Mouse (Mus musculus): ENCODE results near the gene Ttll10. TPM values are rescaled to one million over a fixed set of nuclear protein-coding genes. Genes with fewer than 3 reads are reported as not detected.

Ttll10 gene
- polyA plus RNA-seq (2014; fragmentation: Illumina TruSeq; extraction: RNeasy Lipid Tissue Mini Kit (QIAGEN cat#74804); ENCODE audit: low read depth, low replicate concordance) = 19.1 TPM

DNA sequence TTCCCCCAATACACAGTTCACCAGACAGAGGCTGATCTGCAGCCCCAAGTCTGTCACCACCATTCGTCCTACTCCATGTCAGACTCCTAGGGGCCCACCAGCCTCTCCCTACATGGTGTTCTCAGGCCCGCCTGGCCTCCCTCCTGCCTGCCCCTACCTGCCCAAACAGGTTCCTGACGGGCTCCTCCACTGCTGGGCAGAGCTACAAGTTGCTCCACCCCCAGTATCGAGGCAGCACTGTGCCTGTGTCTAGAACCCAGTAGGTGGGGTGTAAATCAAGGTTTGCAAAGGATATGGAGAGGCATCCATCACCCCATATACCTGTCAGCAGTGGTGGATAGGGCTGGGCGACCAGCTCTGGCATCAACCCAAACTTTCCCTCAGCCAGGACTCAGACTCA is at the start of gene Ttll10:
Gene Ttll10 (minus strand): TSS at position 154 of the 400 bp plus-strand sequence.

DNA sequence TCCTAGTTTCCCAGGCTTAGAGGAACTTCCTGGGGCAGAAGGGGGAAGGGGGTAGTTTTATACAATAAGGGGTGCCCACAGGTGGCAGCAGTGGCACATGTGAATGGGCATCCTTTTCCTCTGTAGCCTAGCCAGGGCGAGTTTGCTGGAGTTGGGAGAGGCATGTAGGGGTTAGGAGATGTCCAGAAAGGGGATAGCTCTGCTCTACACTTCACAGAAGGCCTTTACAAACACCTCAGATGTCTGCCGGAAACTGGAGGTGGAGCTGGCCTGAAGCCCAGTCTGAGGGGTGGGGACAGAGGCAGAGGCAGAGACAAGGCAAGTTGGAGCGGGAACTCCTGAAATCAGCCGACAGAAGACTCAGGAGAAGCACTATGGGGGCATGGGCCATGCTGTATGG is 33.2 kb downstream of the Ttll10 start, which contains the start of gene Tnfrsf18:
Gene Tnfrsf18 (plus strand): TSS at position 152 of the 400 bp plus-strand sequence.

DNA sequence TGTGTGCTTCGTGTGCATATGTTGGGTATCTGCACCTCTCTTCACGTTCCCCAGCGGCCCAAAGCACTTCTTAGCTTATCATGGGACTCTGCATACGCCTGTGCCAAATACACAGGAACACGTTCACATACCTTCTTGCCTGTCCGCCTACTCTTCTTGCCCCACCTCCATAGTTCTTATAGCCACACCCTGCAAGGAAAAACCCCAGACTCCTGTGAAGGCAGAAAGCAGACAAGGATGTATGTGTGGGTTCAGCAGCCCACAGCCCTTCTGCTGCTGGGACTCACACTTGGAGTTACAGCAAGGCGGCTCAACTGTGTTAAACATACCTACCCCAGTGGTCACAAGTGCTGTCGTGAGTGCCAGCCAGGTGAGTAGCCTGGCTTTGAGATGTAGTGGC is 45.6 kb downstream of the Ttll10 start, which contains the start of gene Tnfrsf4:
Gene Tnfrsf4 (plus strand): TSS at position 207 of the 400 bp plus-strand sequence.

DNA sequence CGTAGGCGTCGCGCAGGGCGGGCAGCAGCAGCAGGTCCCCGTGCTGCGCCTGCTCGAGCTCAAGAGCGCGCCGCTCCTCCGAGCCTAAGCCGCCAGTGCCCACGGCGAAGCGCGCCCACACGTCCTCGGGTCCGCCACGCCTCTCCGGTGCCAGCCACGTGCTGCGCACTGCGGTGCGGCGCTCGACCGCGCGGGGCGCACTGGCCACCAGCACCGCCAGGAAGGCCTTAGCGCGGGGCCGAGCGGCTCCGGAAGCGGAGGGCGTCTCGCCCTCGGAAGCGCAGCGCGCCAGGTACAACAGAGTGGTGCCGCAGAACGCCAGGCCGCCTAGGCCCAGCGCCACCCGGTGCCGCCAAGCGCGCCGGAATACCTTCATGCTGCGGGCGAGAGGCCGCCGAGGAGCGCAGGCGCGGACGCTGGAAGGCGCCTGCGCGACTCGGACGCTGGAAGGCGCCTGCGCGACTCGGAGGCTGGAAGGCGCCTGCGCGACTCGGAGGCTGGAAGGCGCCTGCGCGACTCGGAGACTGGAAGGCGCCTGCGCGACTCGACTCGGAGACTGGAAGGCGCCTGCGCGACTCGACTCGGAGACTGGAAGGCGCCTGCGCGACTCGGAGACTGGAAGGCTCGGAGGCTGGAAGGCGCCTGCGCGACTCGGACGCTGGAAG is 66.8 kb downstream of the Ttll10 start, which contains the start of the genes B3galt6 and Sdf4:
Gene B3galt6 (minus strand): TSS at position 409 of the 665 bp plus-strand sequence.
Gene Sdf4 (plus strand): TSS at position 632 of the 665 bp plus-strand sequence.

Other genes starting within 250 kb of the Ttll10 start
- gene Ccnl2, start 246.9 kb downstream of the Ttll10 start, polyA plus RNA-seq (2014; fragmentation: Illumina TruSeq; extraction: RNeasy Lipid Tissue Mini Kit (QIAGEN cat#74804); ENCODE audit: low read depth, low replicate concordance) = 107 TPM
- gene Aurkaip1, start 228.1 kb downstream of the Ttll10 start, polyA plus RNA-seq (2014; fragmentation: Illumina TruSeq; extraction: RNeasy Lipid Tissue Mini Kit (QIAGEN cat#74804); ENCODE audit: low read depth, low replicate concordance) = 96.0 TPM
- 87.1 TPM for gene Mxra8, start 219.7 kb downstream of the Ttll10 start, polyA plus RNA-seq (2014; fragmentation: Illumina TruSeq; extraction: RNeasy Lipid Tissue Mini Kit (QIAGEN cat#74804); ENCODE audit: low read depth, low replicate concordance)
- gene Dvl1, start 212.0 kb downstream of the Ttll10 start, polyA plus RNA-seq (2014; fragmentation: Illumina TruSeq; extraction: RNeasy Lipid Tissue Mini Kit (QIAGEN cat#74804); ENCODE audit: low read depth, low replicate concordance) = 63.2 TPM
- gene Tas1r3, start 196.1 kb downstream of the Ttll10 start, polyA plus RNA-seq (2014; fragmentation: Illumina TruSeq; extraction: RNeasy Lipid Tissue Mini Kit (QIAGEN cat#74804); ENCODE audit: low read depth, low replicate concordance) = 0.24 TPM
- 15.3 TPM for gene Cptp, start 190.0 kb downstream of the Ttll10 start, polyA plus RNA-seq (2014; fragmentation: Illumina TruSeq; extraction: RNeasy Lipid Tissue Mini Kit (QIAGEN cat#74804); ENCODE audit: low read depth, low replicate concordance)
- gene Ints11, start 189.9 kb downstream of the Ttll10 start, polyA plus RNA-seq (2014; fragmentation: Illumina TruSeq; extraction: RNeasy Lipid Tissue Mini Kit (QIAGEN cat#74804); ENCODE audit: low read depth, low replicate concordance) = 20.0 TPM
- 20.0 TPM for gene Pusl1, start 167.6 kb downstream of the Ttll10 start, polyA plus RNA-seq (2014; fragmentation: Illumina TruSeq; extraction: RNeasy Lipid Tissue Mini Kit (QIAGEN cat#74804); ENCODE audit: low read depth, low replicate concordance)
- gene Acap3, start 167.6 kb downstream of the Ttll10 start, polyA plus RNA-seq (2014; fragmentation: Illumina TruSeq; extraction: RNeasy Lipid Tissue Mini Kit (QIAGEN cat#74804); ENCODE audit: low read depth, low replicate concordance) = 9.8 TPM
- gene Ube2j2, start 115.6 kb downstream of the Ttll10 start, polyA plus RNA-seq (2014; fragmentation: Illumina TruSeq; extraction: RNeasy Lipid Tissue Mini Kit (QIAGEN cat#74804); ENCODE audit: low read depth, low replicate concordance) = 49.1 TPM
- 116 TPM for gene C1qtnf12, start 97.1 kb downstream of the Ttll10 start, polyA plus RNA-seq (2014; fragmentation: Illumina TruSeq; extraction: RNeasy Lipid Tissue Mini Kit (QIAGEN cat#74804); ENCODE audit: low read depth, low replicate concordance)
- gene B3galt6, start 66.8 kb downstream of the Ttll10 start, polyA plus RNA-seq (2014; fragmentation: Illumina TruSeq; extraction: RNeasy Lipid Tissue Mini Kit (QIAGEN cat#74804); ENCODE audit: low read depth, low replicate concordance) = 5.6 TPM
- gene Sdf4, start 66.5 kb downstream of the Ttll10 start, polyA plus RNA-seq (2014; fragmentation: Illumina TruSeq; extraction: RNeasy Lipid Tissue Mini Kit (QIAGEN cat#74804); ENCODE audit: low read depth, low replicate concordance) = 298 TPM
- gene Tnfrsf4, start 45.6 kb downstream of the Ttll10 start, polyA plus RNA-seq (2014; fragmentation: Illumina TruSeq; extraction: RNeasy Lipid Tissue Mini Kit (QIAGEN cat#74804); ENCODE audit: low read depth, low replicate concordance) = 2.4 TPM
- gene Tnfrsf18, start 33.2 kb downstream of the Ttll10 start, polyA plus RNA-seq (2014; fragmentation: Illumina TruSeq; extraction: RNeasy Lipid Tissue Mini Kit (QIAGEN cat#74804); ENCODE audit: low read depth, low replicate concordance) = 1.8 TPM
- gene 9430015G10Rik, start 50.6 kb upstream of the Ttll10 start, polyA plus RNA-seq (2014; fragmentation: Illumina TruSeq; extraction: RNeasy Lipid Tissue Mini Kit (QIAGEN cat#74804); ENCODE audit: low read depth, low replicate concordance) = 22.0 TPM
- gene Rnf223, start 71.1 kb upstream of the Ttll10 start, polyA plus RNA-seq (2014; fragmentation: Illumina TruSeq; extraction: RNeasy Lipid Tissue Mini Kit (QIAGEN cat#74804); ENCODE audit: low read depth, low replicate concordance) = 0.46 TPM
- 58.2 TPM for gene Agrn, start 138.1 kb upstream of the Ttll10 start, polyA plus RNA-seq (2014; fragmentation: Illumina TruSeq; extraction: RNeasy Lipid Tissue Mini Kit (QIAGEN cat#74804); ENCODE audit: low read depth, low replicate concordance)
- 14.3 TPM for gene Isg15, start 141.4 kb upstream of the Ttll10 start, polyA plus RNA-seq (2014; fragmentation: Illumina TruSeq; extraction: RNeasy Lipid Tissue Mini Kit (QIAGEN cat#74804); ENCODE audit: low read depth, low replicate concordance)
- gene AW011738, start 143.9 kb upstream of the Ttll10 start, polyA plus RNA-seq (2014; fragmentation: Illumina TruSeq; extraction: RNeasy Lipid Tissue Mini Kit (QIAGEN cat#74804); ENCODE audit: low read depth, low replicate concordance) = 5.0 TPM
- 0.46 TPM for gene Perm1, start 156.5 kb upstream of the Ttll10 start, polyA plus RNA-seq (2014; fragmentation: Illumina TruSeq; extraction: RNeasy Lipid Tissue Mini Kit (QIAGEN cat#74804); ENCODE audit: low read depth, low replicate concordance)
- 18.4 TPM for gene Plekhn1, start 175.4 kb upstream of the Ttll10 start, polyA plus RNA-seq (2014; fragmentation: Illumina TruSeq; extraction: RNeasy Lipid Tissue Mini Kit (QIAGEN cat#74804); ENCODE audit: low read depth, low replicate concordance)
- 35.5 TPM for gene Noc2l, start 176.6 kb upstream of the Ttll10 start, polyA plus RNA-seq (2014; fragmentation: Illumina TruSeq; extraction: RNeasy Lipid Tissue Mini Kit (QIAGEN cat#74804); ENCODE audit: low read depth, low replicate concordance)
- 0.72 TPM for gene Samd11, start 196.2 kb upstream of the Ttll10 start, polyA plus RNA-seq (2014; fragmentation: Illumina TruSeq; extraction: RNeasy Lipid Tissue Mini Kit (QIAGEN cat#74804); ENCODE audit: low read depth, low replicate concordance)

Measured in adipose tissue, adult 10 weeks (tissue).